Mouse (Mus musculus) left cerebral cortex, adult 8-10 months (tissue): ENCODE measurements around the gene Kmt5a. TPM values are rescaled to one million over a fixed set of nuclear protein-coding genes. Genes with fewer than 3 reads are reported as not detected.
A peak's percentile ranks its signal among the peaks of the same experiment; 100 is the strongest.
"Not testable (repeated sequence)": the region's sequence is repeated elsewhere in the genome, so short reads cannot be mapped to it uniquely, and the experiment has no call there.

Source experiments
- DNase-seq, 2 experiments: peaks; one replicate each; pipeline ENCODE4 v3.0.0; 2022; ENCODE audit warnings: low spot score in 2 of 2
- total RNA-seq, 4 experiments: library from RNA; stranded (reverse); gene quantifications; 2 replicates each; pipeline ENCODE4 v1.2.4; 2022

Kmt5a gene
- total RNA-seq, 4 experiments from 2014 or later = 46.3 to 56.1 (median 53.9) TPM

DNA sequence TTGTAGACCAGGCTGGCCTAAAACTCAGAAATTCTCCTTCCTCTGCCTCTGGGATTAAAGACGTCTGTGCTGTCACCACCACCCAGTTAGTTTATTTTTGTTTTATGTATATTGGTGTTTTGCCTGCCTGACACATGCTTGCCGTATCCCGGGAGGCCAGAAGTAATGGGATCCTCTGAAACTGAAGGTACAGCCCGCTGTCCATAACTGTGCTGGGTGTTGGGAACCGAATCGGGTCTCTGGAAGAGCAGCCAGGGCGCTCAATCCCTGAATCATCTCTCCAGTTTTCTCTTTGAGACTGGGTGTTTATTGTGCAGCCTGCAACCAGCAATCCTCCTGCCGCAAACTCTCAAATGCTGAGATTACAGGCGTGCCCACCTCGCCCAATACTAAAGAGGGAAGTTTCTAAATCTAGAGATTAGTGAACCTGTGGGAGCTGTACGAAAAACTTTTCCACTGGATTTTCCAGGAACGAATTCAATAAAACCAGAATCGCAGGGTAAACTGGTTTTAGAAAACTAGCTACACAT, 42.8 kb downstream of the Kmt5a start:
- DNase-seq = no peak

- DNase-seq = peak; percentile 85 to 86
Measured at GRCm38 (mm10) chr5:124482966-124483654, 43.4 kb downstream of the Kmt5a start, which contains the start of gene Snrnp35. TSS of gene Snrnp35 (plus strand) at chr5:124483134.

DNA sequence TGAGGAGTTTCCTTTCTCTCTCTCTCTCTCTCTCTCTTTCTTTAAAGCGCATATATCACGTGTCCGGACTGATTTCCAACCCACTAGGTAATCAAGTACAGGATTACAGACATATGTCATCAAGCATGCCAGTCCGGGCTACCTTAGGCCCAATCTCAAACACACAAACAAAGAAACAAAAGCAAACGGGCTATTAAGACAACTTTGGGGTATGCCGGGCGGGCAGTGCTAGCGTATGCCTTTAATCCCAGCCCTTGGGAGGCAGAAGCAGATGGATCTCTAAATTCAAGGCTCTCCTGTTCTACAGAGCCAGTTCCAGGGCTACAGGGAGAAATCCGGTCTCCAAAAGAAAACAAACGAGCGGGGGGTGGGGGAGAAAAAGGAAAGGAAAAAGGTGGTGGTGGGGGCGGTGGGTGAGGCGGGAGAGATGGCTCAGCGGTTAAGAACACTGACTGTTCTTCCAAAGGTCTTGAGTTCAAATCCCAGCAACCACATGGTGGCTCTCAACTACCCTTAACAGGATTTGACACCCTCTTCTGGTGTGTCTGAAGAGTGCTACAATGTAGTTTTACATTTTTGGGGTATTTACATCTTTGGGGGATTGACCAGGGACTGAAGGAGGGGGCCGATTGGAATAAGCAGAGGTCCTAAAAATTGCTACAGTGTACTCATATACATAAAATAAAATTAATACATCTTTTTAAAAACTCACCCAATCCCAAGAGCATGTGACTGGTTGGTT, 44.1 kb downstream of the Kmt5a start:
- no peak for DNase-seq

GRCm38 (mm10) chr5:124485654-124486053, 45.9 kb downstream of the Kmt5a start:
- no peak for DNase-seq

- no peak for DNase-seq
Measured at GRCm38 (mm10) chr5:124488885-124489284, 49.2 kb downstream of the Kmt5a start.

DNA sequence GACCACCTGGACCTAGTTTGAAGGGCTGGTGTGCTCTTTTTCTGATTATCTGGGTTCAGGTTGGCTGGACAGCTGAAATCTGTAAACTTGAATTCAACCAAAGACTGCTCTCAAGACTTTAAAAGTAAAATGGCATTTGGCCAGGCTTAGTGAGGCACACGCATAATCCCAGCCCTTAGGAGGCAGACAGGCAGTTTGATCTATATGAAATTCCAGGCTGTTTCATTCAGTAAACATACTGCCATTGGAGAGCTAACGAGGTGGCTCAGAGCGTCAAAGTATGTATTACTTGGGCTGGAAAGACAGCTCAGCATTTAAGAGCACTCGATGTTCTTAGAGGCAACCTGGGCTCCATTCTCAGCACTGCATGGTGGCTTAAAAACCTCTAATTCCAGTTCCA, 52.0 kb downstream of the Kmt5a start:
- DNase-seq = no peak

DNA sequence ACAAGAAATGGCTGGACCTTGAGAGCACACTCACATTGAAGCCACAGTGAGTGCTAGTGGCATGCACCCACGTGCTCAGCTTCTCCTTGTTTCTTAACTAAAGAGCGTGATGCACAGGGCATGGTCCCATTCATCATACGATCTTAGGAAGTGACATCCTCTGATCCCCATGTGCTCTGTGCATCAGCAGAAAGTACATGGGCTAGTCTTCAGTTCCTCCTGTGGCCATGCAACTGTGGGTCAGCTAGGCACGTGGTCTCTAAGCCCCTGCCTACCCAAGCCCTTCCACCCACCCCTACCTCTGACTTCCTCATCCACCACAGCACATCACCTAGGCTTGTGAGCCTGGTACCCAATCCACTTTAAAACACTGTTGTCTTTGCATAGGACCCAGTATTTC, 52.9 kb downstream of the Kmt5a start:
- no peak for DNase-seq

DNA sequence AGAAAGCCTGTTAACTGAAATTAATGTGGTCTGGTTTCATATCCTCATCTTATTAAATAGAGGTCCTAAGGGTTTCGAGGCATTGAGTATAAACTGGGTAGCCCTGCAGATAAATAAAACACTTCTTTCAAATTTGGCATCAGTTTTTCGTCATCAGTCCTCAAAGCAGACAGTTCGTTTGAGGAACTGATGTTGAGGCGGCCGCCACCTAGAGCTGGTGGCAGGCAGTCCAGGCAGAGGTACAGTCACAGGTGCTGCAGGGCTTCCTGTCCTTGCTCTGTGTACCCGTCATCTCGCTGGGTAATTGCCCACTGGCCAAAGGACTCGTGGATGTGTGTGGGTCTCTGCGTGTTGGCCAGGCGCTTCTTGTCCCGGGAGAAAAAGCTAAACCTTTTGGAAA, 53.7 kb downstream of the Kmt5a start:
- DNase-seq = no peak

DNA sequence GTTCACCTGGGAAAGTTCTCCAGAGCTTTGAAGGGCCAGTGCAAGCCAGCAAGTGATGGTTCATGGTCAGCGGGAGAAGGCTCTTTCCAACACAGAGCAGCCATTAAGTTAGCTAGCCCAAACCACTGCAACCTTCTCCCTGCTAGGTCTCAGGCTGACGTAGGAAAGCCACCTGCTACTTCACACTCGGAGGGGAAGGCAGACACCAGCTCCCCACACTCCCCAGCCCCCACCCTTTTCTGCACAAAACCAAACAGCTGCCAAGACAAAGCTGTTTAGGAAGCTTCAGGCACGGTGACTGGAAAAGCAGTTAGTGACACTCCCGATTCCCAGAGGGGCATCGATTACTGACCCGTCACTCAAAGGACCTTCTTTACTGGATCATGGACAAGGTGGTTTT, 55.8 kb downstream of the Kmt5a start:
- DNase-seq = peak in 1 of 2 experiments; percentile 52

DNA sequence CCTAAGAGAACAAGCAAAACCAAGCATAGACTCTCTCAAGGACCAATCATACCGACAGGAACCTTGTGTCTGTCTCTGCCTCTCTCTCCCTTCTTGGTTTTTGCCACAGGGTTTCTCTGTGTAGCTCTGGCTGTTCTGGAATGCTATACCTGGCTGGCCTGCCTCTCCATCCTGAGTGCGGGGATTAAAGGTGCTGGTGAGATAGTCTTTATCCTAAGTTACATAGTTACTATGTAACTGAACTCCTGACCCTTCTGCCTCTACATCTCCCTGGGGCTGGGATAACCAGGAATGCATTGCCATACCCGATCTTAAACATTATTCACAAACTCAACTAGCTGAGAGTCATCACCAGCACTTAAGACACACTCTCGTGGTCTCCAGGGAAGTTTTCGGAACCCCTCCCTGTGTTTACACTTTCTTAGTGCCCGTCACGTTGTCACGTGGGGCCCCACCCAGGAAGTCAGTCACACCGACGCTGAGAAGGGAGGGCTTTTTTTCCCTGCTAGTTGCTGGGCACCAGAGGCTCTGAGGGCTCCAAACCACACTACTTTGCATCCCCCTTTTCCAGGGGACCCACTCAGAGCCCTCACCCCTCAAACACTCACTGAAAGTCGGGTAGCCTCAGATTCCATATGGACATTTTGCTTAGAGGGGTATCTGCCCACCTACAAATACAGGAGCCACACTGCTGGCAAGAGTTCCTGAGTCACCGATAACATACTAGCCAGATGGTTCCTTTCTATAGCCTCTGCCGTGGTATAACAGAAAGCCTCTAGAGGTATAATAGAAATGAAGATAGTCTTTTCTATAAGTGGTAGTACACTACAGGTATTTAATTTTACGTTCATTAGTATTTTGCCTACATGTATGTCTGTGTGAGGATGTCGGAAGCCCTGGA, 57.1 kb downstream of the Kmt5a start:
- DNase-seq = no peak

DNA sequence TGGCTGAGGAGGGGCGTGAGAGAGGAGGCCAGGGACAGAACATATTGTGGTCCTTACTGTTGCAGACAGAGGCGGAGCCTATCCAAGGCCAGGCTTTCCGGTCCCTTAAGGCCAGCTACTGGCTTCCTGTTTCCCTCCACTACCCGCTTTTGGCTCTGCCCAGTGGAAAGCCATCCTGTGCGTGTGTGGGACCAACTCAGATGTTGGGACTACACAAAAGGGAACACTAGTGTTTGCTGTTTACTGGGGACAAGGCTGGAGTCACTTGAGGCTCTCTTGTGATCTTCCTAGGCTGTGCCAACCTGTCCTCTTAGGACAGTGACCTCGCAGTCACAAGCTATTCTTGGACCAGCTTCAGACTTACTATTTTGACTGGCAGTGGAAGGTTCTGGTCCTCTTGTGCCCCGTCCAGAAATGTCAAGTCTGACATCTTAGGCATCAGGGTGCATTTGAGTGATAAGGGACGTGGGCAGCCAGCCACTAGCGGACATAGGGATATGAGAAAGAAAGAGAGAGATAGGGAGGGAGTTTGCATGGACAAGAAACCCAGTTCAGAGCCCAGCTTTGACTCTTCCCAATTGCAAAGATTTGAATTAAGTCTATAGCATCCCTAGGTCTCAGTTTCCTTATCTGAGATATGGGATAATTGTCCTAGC, 58.6 kb downstream of the Kmt5a start:
- no peak for DNase-seq

DNA sequence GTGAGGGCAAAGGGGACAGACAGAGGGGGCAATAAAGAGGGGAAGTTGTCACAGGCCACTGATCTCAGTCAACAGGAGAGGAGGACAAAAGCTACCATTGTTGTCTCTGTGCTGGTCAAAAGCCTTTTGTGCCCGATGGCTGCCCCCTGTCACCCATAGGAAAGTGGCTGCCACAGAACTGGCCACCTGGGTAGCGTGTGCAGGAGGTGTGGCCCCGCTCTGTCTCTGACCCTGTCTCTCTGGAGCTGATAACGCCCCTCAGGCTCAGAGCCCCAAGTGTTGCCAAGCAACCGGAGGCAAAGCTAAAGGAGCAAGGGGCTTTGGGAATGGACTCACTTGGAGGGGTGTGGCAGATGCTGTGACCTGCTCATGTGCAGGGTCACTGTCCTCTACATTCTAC, 59.3 kb downstream of the Kmt5a start:
- DNase-seq = no peak

GRCm38 (mm10) chr5:124500037-124500436, 60.3 kb downstream of the Kmt5a start:
- not testable (repeated sequence) for DNase-seq

DNA sequence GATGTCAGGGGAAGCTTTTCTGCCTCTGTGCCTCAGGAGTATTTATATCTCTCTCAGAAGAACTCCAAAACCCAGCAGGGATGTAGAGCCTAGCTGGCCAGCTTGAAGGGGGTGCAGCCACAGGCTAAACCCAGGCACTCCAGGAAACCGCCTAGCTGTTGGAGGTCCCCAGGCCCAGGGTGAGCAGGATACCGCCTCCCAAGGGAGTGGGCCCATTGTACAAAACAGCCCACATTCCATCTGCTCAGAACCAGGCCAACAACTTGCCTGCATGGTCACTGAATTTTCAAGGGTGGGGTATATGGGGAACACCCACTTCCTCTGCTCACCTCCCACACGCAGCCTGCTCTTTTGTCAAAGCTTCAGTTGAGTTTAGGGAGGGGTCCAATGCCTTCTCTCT, 60.8 kb downstream of the Kmt5a start:
- peak in 1 of 2 experiments; percentile 78 for DNase-seq

GRCm38 (mm10) chr5:124501541-124501940, 61.8 kb downstream of the Kmt5a start:
- no peak for DNase-seq

GRCm38 (mm10) chr5:124503742-124504141, 64.0 kb downstream of the Kmt5a start:
- DNase-seq = peak; percentile 83 to 95

DNA sequence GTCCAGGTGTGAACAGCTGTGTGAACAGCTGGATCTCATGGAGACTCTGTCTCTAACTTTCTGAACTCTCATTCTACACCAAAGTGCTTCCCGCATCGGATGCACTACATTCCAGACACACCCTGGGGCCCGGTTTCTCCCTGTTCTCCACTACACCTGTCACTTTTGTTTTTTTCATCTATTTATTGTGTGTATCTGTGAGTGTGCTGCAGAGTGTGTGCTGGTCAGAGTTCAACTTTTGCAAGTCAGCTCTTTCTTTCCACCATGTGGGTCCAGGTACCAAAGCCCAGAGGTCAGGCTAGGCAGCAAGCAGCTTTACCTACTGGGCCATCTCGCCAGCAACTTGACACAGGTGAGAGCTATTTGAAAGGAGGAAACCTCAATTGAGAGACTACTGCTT, 65.5 kb downstream of the Kmt5a start:
- no peak for DNase-seq

- DNase-seq = no peak
Measured at GRCm38 (mm10) chr5:124506731-124507359, 67.1 kb downstream of the Kmt5a start.

- DNase-seq = no peak
Measured at GRCm38 (mm10) chr5:124509200-124509599, 69.5 kb downstream of the Kmt5a start.

DNA sequence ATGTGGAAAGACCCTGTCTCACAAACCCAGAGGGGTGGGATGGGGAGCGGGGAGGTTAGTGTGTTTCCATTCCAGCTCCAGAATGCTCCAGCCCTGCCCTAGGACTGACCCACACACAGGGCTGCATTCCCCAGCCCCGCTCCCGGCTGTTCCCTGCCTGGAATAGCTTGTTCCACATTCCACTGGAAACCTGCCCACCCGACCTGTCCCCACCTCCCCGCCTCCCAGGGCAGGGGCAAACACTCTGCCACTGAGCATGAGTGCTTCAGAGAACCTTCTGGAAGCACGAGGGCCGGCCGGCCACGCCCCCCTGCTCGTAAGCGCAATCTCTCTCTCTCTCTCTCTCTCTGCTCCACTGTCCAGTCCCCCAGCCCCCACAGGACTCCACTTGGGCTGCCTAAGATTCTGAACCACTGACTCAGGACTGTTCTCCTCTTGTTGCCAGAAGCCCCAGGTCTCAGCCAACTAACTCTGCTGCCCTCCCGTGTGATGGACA, 70.1 kb downstream of the Kmt5a start:
- no peak for DNase-seq
